In the genomic region with DNA sequence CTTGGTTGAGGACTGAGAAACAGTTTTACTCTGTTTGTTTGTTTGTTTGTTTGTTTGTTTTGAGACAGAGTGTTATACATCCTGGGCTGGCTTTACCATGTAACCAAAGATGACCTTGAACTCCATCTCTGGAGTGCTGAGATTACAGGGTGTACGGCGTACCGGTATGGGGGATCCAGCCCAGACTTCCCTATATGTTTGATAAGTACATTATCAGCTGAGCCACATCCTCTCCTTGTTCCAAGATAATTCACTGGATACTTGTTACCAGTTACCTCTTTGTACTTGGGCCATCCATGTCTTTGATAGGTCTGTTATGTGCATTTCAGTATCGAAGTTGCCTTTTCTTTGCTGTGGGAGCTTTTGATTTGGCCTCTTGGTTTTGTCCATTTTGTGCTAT, we compare ENCODE assay signal across 32 mouse cellular contexts. TPM values are rescaled to one million over a fixed set of nuclear protein-coding genes. Genes with fewer than 3 reads are reported as not detected.
"Had no signal": no experiment of that assay in that cellular context is flagged by ENCODE, and none has a peak within 500 bp of the region (broad histone marks: within the 10 kb centered on the region; RNA-seq: fewer than 3 reads in every experiment).

No protein-coding gene starts in this region.

- DNase-seq: cerebellum, adult 2 months; cerebellum, adult 8-10 months; cerebellum, adult 9-10 months; cerebellum, adult 9-11 months; cerebellum, postnatal 10 days; cerebellum, postnatal 14 days; cerebellum, postnatal 25 days; cerebellum, postnatal 36 days; embryo, embryonic 11 days; forebrain, postnatal 0 days; gastrocnemius, adult 2 months; gastrocnemius, postnatal 10 days; gastrocnemius, postnatal 14 days; gastrocnemius, postnatal 25 days; gastrocnemius, postnatal 36 days; heart, adult 11 months; heart, adult 2 months had no signal

- H3K9ac ChIP-seq: embryonic facial prominence, embryonic 12.5 days; embryonic facial prominence, embryonic 13.5 days; embryonic facial prominence, embryonic 15.5 days; forebrain, embryonic 12.5 days; forebrain, embryonic 13.5 days; forebrain, embryonic 15.5 days; forebrain, postnatal 0 days had no signal

- H3K27ac ChIP-seq: embryonic facial prominence, embryonic 10.5 days; embryonic facial prominence, embryonic 12.5 days; embryonic facial prominence, embryonic 13.5 days; embryonic facial prominence, embryonic 15.5 days; forebrain, embryonic 10.5 days; forebrain, embryonic 12.5 days; forebrain, embryonic 13.5 days; forebrain, embryonic 15.5 days; gastrocnemius, adult 2 months; heart, adult 2 months had no signal

- H3K4me3 ChIP-seq: embryonic facial prominence, embryonic 10.5 days; embryonic facial prominence, embryonic 12.5 days; embryonic facial prominence, embryonic 13.5 days; embryonic facial prominence, embryonic 15.5 days; erythroblast, embryonic 14.5 days; forebrain, embryonic 10.5 days; forebrain, embryonic 12.5 days; forebrain, embryonic 13.5 days; forebrain, embryonic 15.5 days; gastrocnemius, adult 2 months; heart, adult 2 months had no signal

- ATAC-seq: forebrain, embryonic 13.5 days; forebrain, embryonic 14.5 days; forebrain, embryonic 15.5 days; forebrain, embryonic 16.5 days; forebrain, postnatal 0 days had no signal

- H3K27me3 ChIP-seq: embryonic facial prominence, embryonic 12.5 days; embryonic facial prominence, embryonic 13.5 days; embryonic facial prominence, embryonic 15.5 days; forebrain, embryonic 12.5 days; forebrain, embryonic 13.5 days; forebrain, embryonic 15.5 days had no signal

- H3K4me1 ChIP-seq: embryonic facial prominence, embryonic 10.5 days; embryonic facial prominence, embryonic 12.5 days; embryonic facial prominence, embryonic 13.5 days; embryonic facial prominence, embryonic 15.5 days; forebrain, embryonic 10.5 days; forebrain, embryonic 12.5 days; forebrain, embryonic 13.5 days; forebrain, embryonic 15.5 days had no signal

- H3K4me2 ChIP-seq: embryonic facial prominence, embryonic 12.5 days; embryonic facial prominence, embryonic 13.5 days; embryonic facial prominence, embryonic 15.5 days; forebrain, embryonic 12.5 days; forebrain, embryonic 13.5 days; forebrain, embryonic 15.5 days had no signal

- H3K9me3 ChIP-seq: embryonic facial prominence, embryonic 10.5 days; embryonic facial prominence, embryonic 12.5 days; embryonic facial prominence, embryonic 13.5 days; embryonic facial prominence, embryonic 15.5 days; forebrain, embryonic 10.5 days; forebrain, embryonic 12.5 days; forebrain, embryonic 13.5 days; forebrain, embryonic 15.5 days had no signal

RNA-seq across cellular contexts. Expression of gene Hrh3, which starts 28.9 kb away (rescaled TPM):
- total RNA-seq: common myeloid progenitor, adult 5-6 weeks; gastrocnemius, adult 18-20 months; gastrocnemius, adult 2 months; gastrocnemius, adult 8-10 months; gastrocnemius, postnatal 25 days; gastrocnemius, postnatal 36 days; granulocyte monocyte progenitor cell, adult 5-6 weeks had no signal
- polyA plus RNA-seq: erythroblast, embryonic 14.5 days had no signal
